Mouse (Mus musculus) kidney, embryonic 16.5 days (tissue): Measurements from ENCODE around the gene Ormdl2. TPM values are rescaled to one million over a fixed set of nuclear protein-coding genes. Genes with fewer than 3 reads are reported as not detected.

Experiments used
- ATAC-seq: fragments of 200-750 bp; cut with Nextera tagmentation; 2 replicates; pipeline ENCODE4 v1.8.0; 2017; ENCODE audit warnings: moderate TSS enrichment; ENCODE audit not compliant: low FRiP score, low TSS enrichment
- H3K27ac ChIP-seq: fragments of 300-500 bp; sonication (generic); 2 replicates; pipeline ENCODE4 v1.5.1; 2014; ENCODE audit warnings: low read length
- H3K27me3 ChIP-seq: fragments of 300-500 bp; sonication (generic); 2 replicates; pipeline ENCODE4 v1.6.1; 2014; ENCODE audit warnings: low read length, control low read depth, mixed read lengths; ENCODE audit not compliant: insufficient read depth
- H3K36me3 ChIP-seq: fragments of 300-500 bp; sonication (generic); 2 replicates; pipeline ENCODE4 v1.6.1; 2014; ENCODE audit warnings: low read length, control low read depth, mixed read lengths; ENCODE audit not compliant: insufficient read depth
- H3K4me1 ChIP-seq: fragments of 300-500 bp; sonication (generic); 2 replicates; pipeline ENCODE4 v1.6.1; 2014; ENCODE audit warnings: low read length, control low read depth, mixed read lengths; ENCODE audit not compliant: insufficient read depth
- H3K4me2 ChIP-seq: fragments of 300-500 bp; sonication (generic); replicated peaks from 2 replicates; pipeline ENCODE4 v1.6.1; 2014; ENCODE audit warnings: low read depth, low read length
- H3K4me3 ChIP-seq: fragments of 300-500 bp; sonication (generic); 2 replicates; pipeline ENCODE4 v1.5.1; 2014; ENCODE audit warnings: mild to moderate bottlenecking, low read length
- H3K9ac ChIP-seq: fragments of 300-500 bp; sonication (generic); replicated peaks from 2 replicates; pipeline ENCODE4 v1.6.1; 2014; ENCODE audit warnings: low read length
- H3K9me3 ChIP-seq: fragments of 300-500 bp; sonication (generic); 2 replicates; pipeline ENCODE4 v1.6.1; 2016; ENCODE audit warnings: low read length, control low read depth
- WGBS: fragments of 180-500 bp; shearing (Covaris S2); extraction: QIAGEN DNeasy Blood & Tissue Kit; methylation state at CpG from one replicate; pipeline ENCODE4 v1.1.7; 2014; 5-methylcytosine and 5-hydroxymethylcytosine counted together
- polyA plus RNA-seq: library from polyadenylated mRNA; unstranded; fragments of >200 nt; fragmentation: Nextera tagmentation; extraction: Ambion mirVana; gene quantifications from 2 replicates; pipeline ENCODE4 v1.2.1, GENCODE M21; 2015

Ormdl2 gene
- polyA plus RNA-seq, 1 experiment from 2014 or later = 100 TPM

DNA sequence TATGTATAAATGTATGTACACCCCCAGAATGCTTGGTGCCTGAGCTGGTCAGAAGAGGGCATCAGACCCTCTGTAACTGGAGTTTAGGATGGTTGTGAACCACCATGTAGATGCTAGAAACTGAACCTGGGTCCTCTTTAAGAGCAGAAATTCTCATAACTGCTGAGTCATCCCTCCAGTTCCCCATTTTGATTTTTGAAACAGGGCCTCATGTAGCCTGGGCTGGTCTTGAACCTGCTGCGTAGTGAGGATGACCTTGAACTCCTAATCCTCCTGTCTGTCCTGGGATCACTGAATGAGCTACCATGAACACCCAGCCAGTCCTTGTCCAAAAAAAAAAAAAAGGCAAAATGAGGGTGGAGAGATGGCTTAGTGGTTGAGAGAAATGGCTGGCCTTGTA lies 28.2 kb downstream of the Ormdl2 start:
- 90% methylated on average over 1 of the region's 1 CpGs for WGBS
- Histone ChIP-seq H3K27ac (no peak overlapping the region), H3K27me3 (no peaks in the 10 kb centered on the region), H3K4me1 (no peaks in the 10 kb centered on the region), H3K4me2 (no peak overlapping the region), H3K36me3 (no peaks in the 10 kb centered on the region), H3K9ac (no peak overlapping the region), H3K4me3 (no peak overlapping the region), H3K9me3 (no peaks in the 10 kb centered on the region)
- no peak for ATAC-seq

DNA sequence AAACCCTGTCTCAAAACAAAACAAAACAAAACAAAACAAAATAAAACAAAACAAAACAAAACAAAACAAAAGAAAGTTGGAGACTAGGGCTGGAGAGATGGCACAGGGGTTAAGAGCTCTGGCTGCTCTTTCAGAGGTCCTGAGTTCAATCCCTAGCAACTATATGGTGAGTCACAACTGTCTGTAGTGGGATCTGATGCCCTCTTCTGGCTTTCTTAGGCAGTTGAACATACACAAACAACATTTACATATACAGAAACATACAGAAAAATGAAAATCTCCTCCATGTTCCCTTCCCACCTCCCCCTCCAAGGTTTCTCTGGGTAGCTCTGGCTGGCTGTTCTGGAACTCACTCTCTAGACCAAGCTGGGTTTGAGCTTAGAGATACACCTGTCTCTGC lies 29.4 kb downstream of the Ormdl2 start:
- Histone ChIP-seq H3K27me3 (no peaks in the 10 kb centered on the region), H3K4me3 (no peak overlapping the region), H3K9ac (no peak overlapping the region), H3K9me3 (no peaks in the 10 kb centered on the region), H3K4me1 (no peaks in the 10 kb centered on the region), H3K27ac (no peak overlapping the region), H3K36me3 (no peaks in the 10 kb centered on the region), H3K4me2 (no peak overlapping the region)
- no peak for ATAC-seq

DNA sequence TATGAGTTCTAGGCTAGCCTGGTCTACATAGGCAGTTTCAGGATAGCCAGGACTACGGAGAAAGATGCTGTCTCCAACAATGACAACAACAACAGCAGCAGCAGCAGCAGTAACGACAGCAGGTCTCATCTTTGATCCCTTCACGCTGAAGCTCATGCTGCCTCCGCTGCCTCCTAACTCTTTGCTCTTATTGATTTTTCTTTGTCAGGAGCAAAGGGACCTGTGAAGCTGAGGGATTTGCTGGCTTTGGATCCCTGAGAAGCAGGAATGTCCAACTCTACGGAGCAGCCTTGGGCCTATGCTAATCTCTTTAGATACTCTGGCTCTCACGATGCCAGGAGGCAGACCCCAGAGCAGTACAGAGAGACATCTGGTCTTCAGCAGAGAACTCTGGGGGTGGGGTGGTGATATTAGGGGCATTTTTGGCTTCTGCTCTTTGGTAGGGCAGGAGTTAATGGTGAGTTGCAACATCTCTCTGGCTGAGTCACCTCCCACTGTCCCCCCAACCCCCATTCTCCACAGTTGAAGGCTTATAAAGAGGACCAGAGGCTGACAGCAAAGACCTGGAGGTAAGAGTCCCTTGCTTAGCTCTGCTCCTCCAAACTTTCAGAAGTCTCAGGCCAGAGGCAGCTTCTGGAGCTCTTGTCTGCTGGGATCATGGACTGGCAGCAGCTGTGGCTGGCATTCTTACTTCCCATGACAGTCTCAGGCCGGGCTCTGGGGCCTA lies 30.9 kb downstream of the Ormdl2 start, which contains the start of gene Mmp19:
Gene Mmp19 (plus strand): TSS at position 513 of the 727 bp plus-strand sequence.
- Histone ChIP-seq H3K27me3 (no peaks in the 10 kb centered on the region), H3K27ac (no peak within 1 kb of the TSS), H3K4me2 (no peak within 1 kb of the TSS), H3K9ac (no peak within 1 kb of the TSS), H3K4me1 (no peaks in the 10 kb centered on the region), H3K9me3 (no peaks in the 10 kb centered on the region), H3K4me3 (no peak within 1 kb of the TSS), H3K36me3 (no peaks in the 10 kb centered on the region)
- no peak for ATAC-seq
- WGBS = 77% methylated on average over 7 of the region's 7 CpGs

DNA sequence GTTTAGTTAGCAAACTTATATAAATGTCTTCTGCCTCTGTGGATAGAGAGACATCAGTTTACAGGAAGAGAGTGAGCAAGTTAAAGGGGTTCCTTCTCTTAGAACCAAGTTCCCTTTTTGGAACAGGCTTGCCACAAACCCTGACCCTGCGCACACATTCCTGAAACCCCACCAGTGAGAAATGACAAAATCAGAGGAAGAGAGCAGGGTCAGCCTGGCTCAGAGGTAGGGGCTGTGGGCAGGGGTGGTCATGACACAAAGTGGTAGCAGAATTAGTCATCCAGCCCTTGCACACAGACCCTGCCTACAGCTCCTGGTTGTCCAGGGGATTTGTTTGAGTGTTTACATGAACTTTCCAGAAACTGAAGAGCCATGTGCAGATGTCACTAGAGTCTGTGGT lies 41.2 kb downstream of the Ormdl2 start:
- H3K36me3 ChIP-seq = no peaks in the 10 kb centered on the region
- 92% methylated on average over 1 of the region's 1 CpGs for WGBS
- H3K4me2 ChIP-seq = no peak overlapping the region
- H3K27ac ChIP-seq = no peak overlapping the region
- H3K4me3 ChIP-seq = no peak overlapping the region
- ATAC-seq = no peak
- peaks cover 9% of the 10 kb centered on the region; the same call in 1 of the 2 replicates for H3K9me3 ChIP-seq
- no peak overlapping the region for H3K9ac ChIP-seq
- peaks cover 6% of the 10 kb centered on the region for H3K4me1 ChIP-seq
- H3K27me3 ChIP-seq = no peaks in the 10 kb centered on the region

DNA sequence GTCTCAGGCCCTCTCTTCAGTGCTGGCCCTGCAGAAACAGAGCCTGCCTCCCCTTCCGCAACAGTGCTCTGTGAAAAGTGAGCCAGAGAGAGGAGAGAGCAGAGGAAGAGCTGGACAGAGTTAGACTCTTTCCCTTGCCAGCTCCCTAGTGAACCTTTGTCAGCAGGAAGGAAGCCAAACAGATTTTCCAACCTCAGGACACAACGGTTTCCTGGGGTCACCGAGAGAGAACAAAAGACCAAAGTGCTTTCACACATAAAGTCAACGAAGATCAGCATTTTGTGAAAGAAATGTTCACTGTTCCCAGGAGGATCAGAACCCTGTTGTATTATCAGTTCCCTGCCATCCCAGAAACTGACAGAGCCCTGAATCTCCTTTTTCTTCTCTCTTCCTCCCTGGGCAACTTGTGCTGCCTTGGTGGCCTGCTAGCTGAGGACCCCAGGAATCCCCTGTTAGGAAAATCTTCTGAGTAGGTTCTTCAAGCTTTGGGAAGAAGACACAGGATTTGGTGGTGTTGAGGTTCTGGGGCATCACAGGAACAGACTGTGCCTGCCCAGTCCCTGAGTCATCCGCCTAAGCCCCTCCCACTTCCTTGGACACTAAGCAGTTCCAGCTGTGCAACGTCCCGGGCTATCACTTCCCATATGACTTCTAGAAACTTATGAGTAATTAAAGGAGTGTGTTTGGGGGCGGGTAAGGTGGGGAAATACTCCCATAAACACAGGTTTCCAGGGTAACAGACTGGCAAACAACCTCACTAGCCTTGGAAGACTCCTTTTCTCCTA lies 42.2 kb downstream of the Ormdl2 start:
- Histone ChIP-seq H3K27me3 (no peaks in the 10 kb centered on the region), H3K27ac (peak overlapping the region; percentile 88), H3K36me3 (no peaks in the 10 kb centered on the region), H3K9ac (no peak overlapping the region; the same call in 1 of the 2 replicates), H3K4me3 (no peak overlapping the region), H3K4me2 (peak overlapping the region; percentile 11; the same call in 1 of the 2 replicates), H3K9me3 (0 out of 2 replicates have a peak, but pooled peaks cover 5% of the 10 kb centered on the region), H3K4me1 (peaks cover 6% of the 10 kb centered on the region)
- ATAC-seq = peak; percentile 96
- 32% methylated on average over 8 of the region's 8 CpGs for WGBS

DNA sequence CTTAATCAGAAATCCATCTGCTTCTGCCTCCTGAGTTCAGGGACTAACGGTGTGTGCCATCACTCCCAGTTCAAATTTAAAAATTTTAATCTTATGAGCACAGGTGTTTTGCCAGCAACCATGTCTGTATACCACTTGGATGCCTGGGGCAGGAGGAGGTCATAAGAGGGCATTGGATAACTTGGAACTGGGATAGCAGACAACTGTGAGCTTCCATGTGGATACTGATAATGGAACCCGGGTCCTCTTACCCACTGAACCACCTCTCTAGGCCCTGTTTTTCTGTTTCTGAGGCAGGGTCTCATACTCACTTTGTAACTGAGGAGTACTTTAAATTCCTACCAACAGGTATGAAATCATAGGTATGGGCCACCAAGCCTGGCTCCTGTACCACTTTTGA lies 43.0 kb downstream of the Ormdl2 start:
- WGBS = 94% methylated on average over 2 of the region's 2 CpGs
- ATAC-seq = no peak
- no peak overlapping the region for H3K9ac ChIP-seq

DNA sequence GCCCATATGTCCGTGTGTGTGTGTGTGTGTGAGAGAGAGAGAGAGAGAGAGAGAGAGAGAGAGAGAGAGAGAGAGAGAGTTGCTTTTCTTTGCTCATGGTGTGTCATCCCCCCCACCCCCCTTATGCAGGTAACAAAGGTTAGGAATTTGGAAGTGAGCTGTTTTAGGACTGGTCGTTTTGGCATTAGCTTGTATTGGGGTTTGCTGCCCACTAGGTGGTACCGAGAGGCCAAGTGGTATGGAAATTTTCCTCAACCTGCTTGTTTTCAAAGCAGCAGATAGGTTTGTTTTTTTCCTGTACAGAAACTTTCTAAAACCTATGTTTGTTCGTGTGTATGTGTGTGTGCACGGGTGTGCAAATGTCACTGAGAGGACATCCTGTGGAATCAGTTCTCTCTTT lies 47.8 kb downstream of the Ormdl2 start:
- H3K36me3 ChIP-seq = no peaks in the 10 kb centered on the region
- no peak overlapping the region for H3K9ac ChIP-seq
- H3K4me2 ChIP-seq = no peak overlapping the region
- H3K27me3 ChIP-seq = no peaks in the 10 kb centered on the region
- 30% methylated on average over 5 of the region's 5 CpGs for WGBS
- no peak overlapping the region for H3K4me3 ChIP-seq
- ATAC-seq = no peak
- peaks cover under 1% of the 10 kb centered on the region; the same call in 1 of the 2 replicates for H3K4me1 ChIP-seq
- no peak overlapping the region for H3K27ac ChIP-seq
- H3K9me3 ChIP-seq = no peaks in the 10 kb centered on the region

More for the DNA sequence above, 43.0 kb downstream of the Ormdl2 start:
- Histone ChIP-seq H3K27ac (peak overlapping the region; percentile 88), H3K36me3 (no peaks in the 10 kb centered on the region), H3K9me3 (no peaks in the 10 kb centered on the region), H3K27me3 (no peaks in the 10 kb centered on the region), H3K4me1 (peaks cover 6% of the 10 kb centered on the region), H3K4me3 (no peak overlapping the region), H3K4me2 (no peak overlapping the region)

DNA sequence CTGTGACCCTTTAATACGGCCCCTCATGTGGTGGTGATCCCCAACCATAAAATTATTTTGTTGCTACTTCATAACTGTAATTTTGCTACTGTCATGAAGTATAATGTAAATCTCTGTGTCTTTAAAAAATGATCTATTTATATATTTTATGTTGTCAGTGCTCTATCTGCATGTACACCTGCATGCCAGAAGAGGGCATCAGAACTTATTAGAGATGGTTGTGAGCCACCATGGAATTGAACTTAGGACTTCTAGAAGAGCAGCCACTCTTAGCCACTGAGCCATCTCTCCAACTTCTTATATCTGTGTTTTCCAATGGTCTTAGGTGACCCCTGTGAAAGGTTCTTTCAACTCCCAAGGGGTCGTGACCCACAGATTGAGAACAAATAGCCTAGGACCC lies 48.5 kb downstream of the Ormdl2 start:
- no peak for ATAC-seq
- Histone ChIP-seq H3K27ac (no peak overlapping the region), H3K36me3 (no peaks in the 10 kb centered on the region; the same call in 1 of the 2 replicates), H3K4me3 (no peak overlapping the region), H3K27me3 (no peaks in the 10 kb centered on the region), H3K4me1 (no peaks in the 10 kb centered on the region), H3K9ac (no peak overlapping the region), H3K9me3 (no peaks in the 10 kb centered on the region), H3K4me2 (no peak overlapping the region)
- 80% methylated on average over 2 of the region's 2 CpGs for WGBS
